Mouse (Mus musculus) erythroblast, embryonic 14.5 days (primary cell): Measurements from ENCODE around the gene Cuedc1. TPM values are rescaled to one million over a fixed set of nuclear protein-coding genes. Genes with fewer than 3 reads are reported as not detected.

Experiments
- H3K27me3 ChIP-seq: 2 replicates; pipeline ENCODE4 v1.6.1; 2012; ENCODE audit warnings: inconsistent platforms; ENCODE audit not compliant: control insufficient read depth
- H3K36me3 ChIP-seq: 2 replicates; pipeline ENCODE4 v1.6.1; 2012; ENCODE audit warnings: mild to moderate bottlenecking, inconsistent platforms; ENCODE audit not compliant: control insufficient read depth
- H3K4me1 ChIP-seq: 2 replicates; pipeline ENCODE4 v1.6.1; 2012; ENCODE audit warnings: inconsistent platforms; ENCODE audit not compliant: control insufficient read depth
- H3K4me3 ChIP-seq: replicated peaks from 2 replicates; pipeline ENCODE3; 2012; ENCODE audit warnings: moderate library complexity, mild to moderate bottlenecking, inconsistent platforms
- H3K9me3 ChIP-seq: 2 replicates; pipeline ENCODE4 v1.6.1; 2012; ENCODE audit warnings: low read length, inconsistent platforms, mixed read lengths; ENCODE audit not compliant: control insufficient read depth
- GATA1 ChIP-seq: IDR thresholded peaks from 2 replicates; pipeline ENCODE4 v1.6.1; 2012; ENCODE audit warnings: low read length, inconsistent platforms, mixed read lengths
- TAL1 ChIP-seq: IDR thresholded peaks from 3 replicates; pipeline ENCODE4 v1.6.1; 2012; ENCODE audit warnings: low read length, inconsistent platforms, mixed read lengths
- polyA plus RNA-seq: library from polyadenylated mRNA; stranded (reverse); fragments of >175 nt; gene quantifications from 2 replicates; pipeline ENCODE4 v1.2.3, GENCODE M21; 2012

The Cuedc1 gene
- polyA plus RNA-seq, 1 experiment: 0.05 TPM

DNA sequence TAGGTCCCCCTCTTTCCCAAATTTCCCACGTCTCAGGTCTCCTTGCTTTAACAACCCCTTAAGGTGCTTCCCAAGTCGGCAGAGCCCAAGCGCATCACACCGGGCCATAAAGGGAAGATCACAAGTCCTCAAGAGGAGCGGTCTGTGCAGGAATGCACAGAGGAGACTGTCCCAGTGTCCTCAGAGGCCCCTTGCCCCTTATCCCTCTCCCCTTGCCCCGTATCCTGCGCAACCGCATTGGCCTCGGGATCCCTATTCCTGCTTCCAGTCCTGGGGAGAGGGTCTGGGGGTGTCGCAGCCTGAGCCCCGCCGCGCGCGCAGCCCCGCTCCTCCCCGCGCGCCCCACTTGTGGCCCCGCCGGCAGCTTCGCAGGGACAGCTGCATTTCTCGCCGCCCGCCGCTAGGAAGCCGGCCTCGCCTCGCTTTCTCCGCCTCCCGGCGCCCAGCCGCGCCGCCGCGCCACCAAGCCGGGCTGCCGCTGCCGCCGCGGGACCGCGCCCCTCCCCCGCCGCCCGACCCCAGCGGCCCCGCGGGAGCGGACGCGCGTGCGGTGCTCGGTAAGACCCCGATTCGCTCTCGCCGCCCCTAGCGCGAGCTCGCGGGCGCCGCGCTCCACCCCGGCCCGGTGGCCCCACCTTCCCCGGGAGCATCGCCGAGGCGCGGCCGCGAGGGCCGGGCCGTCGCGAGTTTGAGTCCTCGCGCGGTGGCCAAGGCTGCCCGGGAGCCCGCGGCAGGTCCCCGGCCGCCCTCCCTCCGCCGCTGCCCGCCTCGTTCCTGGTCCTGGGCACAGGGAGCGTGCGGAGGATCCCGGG lies 1.1 kb downstream of the Cuedc1 start:
- peaks cover 3% of the 10 kb centered on the region; the same call in 1 of the 2 replicates for H3K9me3 ChIP-seq
- H3K4me3 ChIP-seq: peak overlapping the region; percentile 46
- TF ChIP-seq TAL1: no peak
- no peak for TF ChIP-seq GATA1
- peaks cover 11% of the 10 kb centered on the region for H3K4me1 ChIP-seq
- H3K27me3 ChIP-seq: peaks cover 87% of the 10 kb centered on the region
- H3K36me3 ChIP-seq: no peaks in the 10 kb centered on the region

GRCm38 (mm10) chr11:88099599-88100023 lies 1.8 kb downstream of the Cuedc1 start:
- Histone ChIP-seq H3K9me3 (peaks cover 3% of the 10 kb centered on the region; the same call in 1 of the 2 replicates), H3K36me3 (no peaks in the 10 kb centered on the region), H3K4me1 (peaks cover 11% of the 10 kb centered on the region), H3K4me3 (peak overlapping the region; percentile 46), H3K27me3 (peaks cover 88% of the 10 kb centered on the region)
- TF ChIP-seq TAL1 (no peak), GATA1 (no peak)

- Histone ChIP-seq H3K4me1 (peaks cover 11% of the 10 kb centered on the region), H3K36me3 (no peaks in the 10 kb centered on the region), H3K9me3 (peaks cover 3% of the 10 kb centered on the region; the same call in 1 of the 2 replicates), H3K4me3 (no peak overlapping the region), H3K27me3 (peaks cover 84% of the 10 kb centered on the region)
- TF ChIP-seq TAL1 (no peak), GATA1 (no peak)
Observed at GRCm38 (mm10) chr11:88100170-88100569, 2.3 kb downstream of the Cuedc1 start.

DNA sequence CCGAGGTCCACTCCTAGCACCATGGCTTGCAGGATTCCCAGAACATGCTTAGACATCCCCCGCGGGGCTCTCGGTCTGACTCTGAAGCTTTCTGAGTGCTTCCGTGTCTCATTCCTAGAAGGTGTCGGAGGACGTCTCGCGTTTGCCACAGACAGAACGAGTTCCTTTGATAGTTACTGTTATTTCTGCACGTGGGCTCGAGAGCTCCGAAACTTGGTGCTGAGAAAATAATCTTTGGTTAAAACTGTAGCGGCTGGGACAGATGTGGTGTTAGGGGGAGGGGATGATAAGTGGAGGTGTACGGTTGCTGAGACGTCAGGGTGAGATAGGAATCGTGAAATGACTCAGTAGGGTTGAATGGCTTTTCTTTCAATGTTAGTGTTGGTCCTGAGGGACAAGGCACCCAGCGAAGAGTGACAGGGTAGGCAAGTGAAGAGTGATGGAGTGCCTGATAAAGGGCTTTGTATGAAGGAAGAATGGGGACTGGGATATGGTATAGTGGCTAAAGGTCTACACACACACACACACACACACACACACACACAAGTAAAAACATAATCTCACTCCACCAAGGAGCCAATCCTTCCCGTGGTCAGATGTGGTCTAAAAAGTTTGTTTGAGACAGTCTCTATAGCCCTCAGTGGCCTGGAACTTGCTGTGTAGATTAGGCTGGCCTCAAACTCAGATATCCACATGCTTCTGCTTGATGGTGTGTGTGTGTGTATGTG lies 5.5 kb downstream of the Cuedc1 start:
- Histone ChIP-seq H3K9me3 (peaks cover 3% of the 10 kb centered on the region; the same call in 1 of the 2 replicates), H3K36me3 (no peaks in the 10 kb centered on the region), H3K4me1 (peaks cover 11% of the 10 kb centered on the region), H3K27me3 (peaks cover 58% of the 10 kb centered on the region), H3K4me3 (no peak overlapping the region)
- TF ChIP-seq TAL1: no peak
- no peak for TF ChIP-seq GATA1

- H3K36me3 ChIP-seq: no peaks in the 10 kb centered on the region
Observed at GRCm38 (mm10) chr11:88105494-88106291, 7.8 kb downstream of the Cuedc1 start.

GRCm38 (mm10) chr11:88106292-88106554 lies 8.4 kb downstream of the Cuedc1 start:
- Histone ChIP-seq H3K36me3 (no peaks in the 10 kb centered on the region), H3K4me3 (no peak overlapping the region), H3K4me1 (no peaks in the 10 kb centered on the region), H3K27me3 (peaks cover 29% of the 10 kb centered on the region), H3K9me3 (no peaks in the 10 kb centered on the region)
- TF ChIP-seq TAL1 (no peak), GATA1 (no peak)

More at GRCm38 (mm10) chr11:88105494-88106291, 7.8 kb downstream of the Cuedc1 start:
- H3K27me3 ChIP-seq: peaks cover 35% of the 10 kb centered on the region
- no peak overlapping the region for H3K4me3 ChIP-seq
- H3K9me3 ChIP-seq: no peaks in the 10 kb centered on the region
- no peaks in the 10 kb centered on the region for H3K4me1 ChIP-seq
- TF ChIP-seq TAL1 (no peak), GATA1 (no peak)

DNA sequence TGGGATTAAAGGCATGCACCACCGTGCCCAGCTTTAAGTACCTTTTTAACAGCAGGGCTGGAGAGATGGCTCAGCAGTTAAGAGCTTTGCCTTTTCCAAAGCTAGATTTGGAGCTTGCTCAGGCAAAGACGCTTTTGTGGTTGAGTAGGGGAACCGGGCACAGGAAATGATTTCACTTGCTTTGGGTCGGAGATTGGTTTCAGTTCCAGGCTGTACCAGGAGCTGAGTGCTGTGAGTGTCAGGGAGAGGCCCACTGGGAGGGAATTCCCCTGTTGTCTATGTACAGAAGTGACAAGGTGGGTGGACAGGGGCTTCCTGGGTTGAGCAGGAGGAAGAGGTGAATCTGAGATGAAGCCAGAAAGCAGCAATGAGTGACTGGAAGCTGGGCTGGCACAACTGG lies 9.5 kb downstream of the Cuedc1 start:
- Histone ChIP-seq H3K4me3 (no peak overlapping the region), H3K27me3 (peaks cover 20% of the 10 kb centered on the region), H3K36me3 (no peaks in the 10 kb centered on the region), H3K9me3 (no peaks in the 10 kb centered on the region), H3K4me1 (no peaks in the 10 kb centered on the region)
- no peak for TF ChIP-seq TAL1
- no peak for TF ChIP-seq GATA1

- Histone ChIP-seq H3K36me3 (no peaks in the 10 kb centered on the region), H3K27me3 (peaks cover 3% of the 10 kb centered on the region), H3K9me3 (no peaks in the 10 kb centered on the region), H3K4me3 (no peak overlapping the region), H3K4me1 (no peaks in the 10 kb centered on the region)
- TF ChIP-seq TAL1 (no peak), GATA1 (no peak)
Observed at GRCm38 (mm10) chr11:88110031-88110594, 12.3 kb downstream of the Cuedc1 start.

GRCm38 (mm10) chr11:88112078-88112477 lies 14.2 kb downstream of the Cuedc1 start:
- TF ChIP-seq GATA1 (no peak), TAL1 (no peak)
- no peaks in the 10 kb centered on the region for H3K4me1 ChIP-seq

More at GRCm38 (mm10) chr11:88112078-88112477, 14.2 kb downstream of the Cuedc1 start:
- Histone ChIP-seq H3K27me3 (peaks cover 6% of the 10 kb centered on the region), H3K36me3 (no peaks in the 10 kb centered on the region), H3K4me3 (no peak overlapping the region), H3K9me3 (no peaks in the 10 kb centered on the region)
